Mouse (Mus musculus): Measurements from ENCODE around the gene 2700049A03Rik. TPM values are rescaled to one million over a fixed set of nuclear protein-coding genes. Genes with fewer than 3 reads are reported as not detected.

The 2700049A03Rik gene
- 1 to 10 TPM in 1 of 2 experiments, under 1 TPM in 1; 0.26 to 2.5 TPM for polyA plus RNA-seq (2012; fragmentation: generic; extraction: Trizol)

GRCm38 (mm10) chr12:71136130-71136973, at the start of gene 2700049A03Rik, which contains the start of gene Timm9:
Gene 2700049A03Rik (plus strand): TSS chr12:71136848.
Gene Timm9 (minus strand): TSS chr12:71136684.

GRCm38 (mm10) chr12:71111331-71111730, 25.3 kb upstream of the 2700049A03Rik start, which contains the start of gene Tomm20l:
Gene Tomm20l (plus strand): TSS chr12:71111428.

Other genes starting within 250 kb of the 2700049A03Rik start
- gene Actr10, start 199.0 kb upstream of the 2700049A03Rik start, polyA plus RNA-seq (2012; fragmentation: generic; extraction: Trizol): 100 to 1,000 TPM in 1 of 2 experiments, 10 to 100 TPM in 1; 91.4 to 109 TPM
- gene Psma3, start 162.2 kb upstream of the 2700049A03Rik start, polyA plus RNA-seq (2012; fragmentation: generic; extraction: Trizol): 100 to 1,000 TPM in 1 of 2 experiments, 10 to 100 TPM in 1; 48.4 to 115 TPM
- 1 to 10 TPM in 1 of 2 experiments, under 1 TPM in 1; 0.57 to 2.7 TPM for gene Arid4a, start 120.9 kb upstream of the 2700049A03Rik start, polyA plus RNA-seq (2012; fragmentation: generic; extraction: Trizol)
- gene Tomm20l, start 25.4 kb upstream of the 2700049A03Rik start, polyA plus RNA-seq (2012; fragmentation: generic; extraction: Trizol): not detected
- gene Timm9, start 164 bp upstream of the 2700049A03Rik start, polyA plus RNA-seq (2012; fragmentation: generic; extraction: Trizol): 10 to 100 TPM; 16.3 to 16.9 TPM
- gene Dact1, start 173.0 kb downstream of the 2700049A03Rik start, polyA plus RNA-seq (2012; fragmentation: generic; extraction: Trizol): 1 to 10 TPM in 1 of 2 experiments, under 1 TPM in 1; 0.01 to 3.3 TPM